Mouse (Mus musculus) embryonic fibroblast, embryonic 13.5 days (primary cell): Measurements from ENCODE around the gene Egfem1.

Source experiments
- CTCF ChIP-seq: IDR thresholded peaks from 2 replicates; pipeline ENCODE4 v1.5.1; 2011; ENCODE audit warnings: mild to moderate bottlenecking, control low read depth, low read length, moderate library complexity, borderline replicate concordance; ENCODE audit not compliant: insufficient read depth
- POLR2A ChIP-seq: IDR thresholded peaks from 2 replicates; pipeline ENCODE4 v1.6.1; 2011; ENCODE audit warnings: low read depth, mild to moderate bottlenecking, control low read depth, low read length, moderate library complexity

DNA sequence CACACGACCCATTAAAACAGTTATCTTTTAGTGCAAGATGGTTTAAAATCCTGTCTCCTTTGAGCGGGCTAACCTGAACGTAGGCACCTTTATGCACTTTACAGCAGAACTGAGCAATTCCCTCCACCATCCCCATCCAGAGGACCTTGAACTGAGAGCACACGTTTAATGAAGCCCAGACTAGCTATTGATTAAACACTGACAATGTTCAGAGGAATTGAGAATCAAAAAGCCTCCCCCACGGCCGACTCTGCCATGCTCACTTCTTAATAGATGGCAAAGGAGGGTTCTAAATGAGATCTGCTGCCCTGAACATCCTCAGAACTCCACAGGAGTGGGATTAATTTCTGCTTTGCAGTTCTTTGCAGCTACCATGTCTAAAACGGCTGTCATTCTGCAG is 520.3 kb downstream of the Egfem1 start:
- TF ChIP-seq CTCF, result no peak
- no peak for TF ChIP-seq POLR2A
